Mouse (Mus musculus) embryonic facial prominence, embryonic 11.5 days (tissue): Measurements from ENCODE around the gene Tead1. TPM values are rescaled to one million over a fixed set of nuclear protein-coding genes. Genes with fewer than 3 reads are reported as not detected.

ENCODE experiments used
- ATAC-seq: fragments of 200-750 bp; cut with Nextera tagmentation; replicated peaks from 2 replicates; pipeline ENCODE4 v1.8.0; 2017; ENCODE audit warnings: low read depth; ENCODE audit not compliant: insufficient number of reproducible peaks, low FRiP score, low TSS enrichment
- DNase-seq: peaks from one replicate; pipeline ENCODE4 v3.0.0-alpha.2; 2015; ENCODE audit warnings: low spot score
- H3K27ac ChIP-seq: fragments of 300-500 bp; sonication (generic); replicated peaks from 2 replicates; pipeline ENCODE4 v1.5.1; 2014; ENCODE audit warnings: mild to moderate bottlenecking, low read depth, low read length, control low read depth
- H3K27me3 ChIP-seq: fragments of 300-500 bp; sonication (generic); 2 replicates; pipeline ENCODE4 v1.6.1; 2014; ENCODE audit warnings: mild to moderate bottlenecking, low read length, moderate library complexity, mixed read lengths; ENCODE audit not compliant: control insufficient read depth, insufficient read depth
- H3K36me3 ChIP-seq: fragments of 300-500 bp; sonication (generic); replicated peaks from 2 replicates; pipeline ENCODE4 v1.6.1; 2014; ENCODE audit warnings: low read depth, mild to moderate bottlenecking, low read length, moderate library complexity, mixed read lengths; ENCODE audit not compliant: control insufficient read depth, insufficient read depth
- H3K4me1 ChIP-seq: fragments of 300-500 bp; sonication (generic); 2 replicates; pipeline ENCODE4 v1.6.1; 2014; ENCODE audit warnings: low read length, mixed read lengths; ENCODE audit not compliant: control insufficient read depth, insufficient read depth
- H3K4me2 ChIP-seq: fragments of 300-500 bp; sonication (generic); 2 replicates; pipeline ENCODE4 v1.6.1; 2014; ENCODE audit warnings: low read depth, mild to moderate bottlenecking, control low read depth, low read length, moderate library complexity
- H3K4me3 ChIP-seq: fragments of 300-500 bp; sonication (generic); 2 replicates; pipeline ENCODE4 v1.5.1; 2014; ENCODE audit warnings: low read depth, low read length, control low read depth
- H3K9ac ChIP-seq: fragments of 300-500 bp; sonication (generic); replicated peaks from 2 replicates; pipeline ENCODE4 v1.6.1; 2014; ENCODE audit warnings: mild to moderate bottlenecking, control low read depth, low read length
- H3K9me3 ChIP-seq: fragments of 300-500 bp; sonication (generic); replicated peaks from 2 replicates; pipeline ENCODE4 v1.6.1; 2016; ENCODE audit warnings: mild to moderate bottlenecking, low read length, inconsistent platforms, mixed read lengths; ENCODE audit not compliant: control insufficient read depth
- WGBS: fragments of 180-500 bp; shearing (Covaris S2); extraction: QIAGEN DNeasy Blood & Tissue Kit; methylation state at CpG from one replicate; pipeline ENCODE4 v1.1.7; 2014; 5-methylcytosine and 5-hydroxymethylcytosine counted together
- polyA plus RNA-seq: library from polyadenylated mRNA; unstranded; fragments of >200 nt; fragmentation: Nextera tagmentation; extraction: Ambion mirVana; gene quantifications from 2 replicates; pipeline ENCODE4 v1.2.1, GENCODE M21; 2014

The Tead1 gene
- polyA plus RNA-seq, 1 experiment from 2014 or later: 16.7 TPM

- no peak overlapping the region for H3K4me2 ChIP-seq
- 82% methylated on average over 5 of the region's 5 CpGs for WGBS
- DNase-seq: no peak
- H3K36me3 ChIP-seq: no peaks in the 10 kb centered on the region
- no peak for ATAC-seq
- no peak overlapping the region for H3K4me3 ChIP-seq
- no peaks in the 10 kb centered on the region for H3K9me3 ChIP-seq
- no peaks in the 10 kb centered on the region for H3K4me1 ChIP-seq
- no peak overlapping the region for H3K9ac ChIP-seq
- H3K27me3 ChIP-seq: no peaks in the 10 kb centered on the region
- no peak overlapping the region for H3K27ac ChIP-seq
Observed at GRCm38 (mm10) chr7:112906848-112907247, 227.7 kb downstream of the Tead1 start.

GRCm38 (mm10) chr7:112907468-112907867 is 228.3 kb downstream of the Tead1 start:
- Histone ChIP-seq H3K9me3 (no peaks in the 10 kb centered on the region), H3K4me1 (no peaks in the 10 kb centered on the region), H3K36me3 (no peaks in the 10 kb centered on the region), H3K4me2 (no peak overlapping the region), H3K4me3 (no peak overlapping the region), H3K9ac (no peak overlapping the region), H3K27me3 (no peaks in the 10 kb centered on the region), H3K27ac (no peak overlapping the region)
- ATAC-seq (no peak), DNase-seq (no peak)
- 65% methylated on average over 2 of the region's 2 CpGs for WGBS

- Histone ChIP-seq H3K4me3 (no peak overlapping the region), H3K9me3 (no peaks in the 10 kb centered on the region), H3K4me1 (no peaks in the 10 kb centered on the region), H3K4me2 (no peak overlapping the region), H3K27ac (no peak overlapping the region), H3K9ac (no peak overlapping the region), H3K36me3 (no peaks in the 10 kb centered on the region), H3K27me3 (no peaks in the 10 kb centered on the region)
- ATAC-seq (no peak), DNase-seq (no peak)
- 83% methylated on average over 10 of the region's 10 CpGs for WGBS
Observed at GRCm38 (mm10) chr7:112909164-112909563, 230.0 kb downstream of the Tead1 start.

DNA sequence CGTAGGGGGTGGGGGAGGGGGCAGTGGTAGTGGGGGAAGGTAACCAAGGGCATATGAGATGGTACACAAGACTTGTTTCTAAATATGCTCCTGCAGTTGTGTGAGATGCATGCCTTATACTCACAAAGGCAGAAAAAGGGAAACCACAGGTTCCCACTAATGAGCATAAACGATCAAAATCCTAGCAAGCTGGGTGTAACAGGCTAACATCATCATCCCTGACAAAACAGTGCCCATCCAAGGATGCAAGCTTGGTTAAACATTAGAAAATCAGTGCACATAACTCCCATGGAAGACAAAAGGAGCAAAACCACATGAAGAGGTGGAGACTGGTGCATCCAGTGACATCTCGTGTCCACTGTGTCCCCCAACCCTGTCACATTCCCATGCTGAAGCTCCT is 233.9 kb downstream of the Tead1 start:
- H3K36me3 ChIP-seq: no peaks in the 10 kb centered on the region
- no peak for ATAC-seq
- H3K27ac ChIP-seq: no peak overlapping the region
- no peak overlapping the region for H3K4me2 ChIP-seq
- peaks cover 3% of the 10 kb centered on the region; the same call in 1 of the 2 replicates for H3K4me1 ChIP-seq
- no peaks in the 10 kb centered on the region for H3K9me3 ChIP-seq
- H3K27me3 ChIP-seq: no peaks in the 10 kb centered on the region
- no peak overlapping the region for H3K9ac ChIP-seq
- 86% methylated on average over 3 of the region's 3 CpGs for WGBS
- no peak for DNase-seq
- no peak overlapping the region for H3K4me3 ChIP-seq

- DNase-seq (no peak), ATAC-seq (no peak)
- no peak overlapping the region for H3K27ac ChIP-seq
- H3K4me3 ChIP-seq: no peak overlapping the region
- H3K4me2 ChIP-seq: no peak overlapping the region
- peaks cover 3% of the 10 kb centered on the region; the same call in 1 of the 2 replicates for H3K4me1 ChIP-seq
- H3K36me3 ChIP-seq: no peaks in the 10 kb centered on the region
- H3K9me3 ChIP-seq: no peaks in the 10 kb centered on the region
- WGBS: 84% methylated on average over 4 of the region's 4 CpGs
- H3K27me3 ChIP-seq: no peaks in the 10 kb centered on the region
- H3K9ac ChIP-seq: no peak overlapping the region
Observed at GRCm38 (mm10) chr7:112915571-112915970, 236.5 kb downstream of the Tead1 start.

DNA sequence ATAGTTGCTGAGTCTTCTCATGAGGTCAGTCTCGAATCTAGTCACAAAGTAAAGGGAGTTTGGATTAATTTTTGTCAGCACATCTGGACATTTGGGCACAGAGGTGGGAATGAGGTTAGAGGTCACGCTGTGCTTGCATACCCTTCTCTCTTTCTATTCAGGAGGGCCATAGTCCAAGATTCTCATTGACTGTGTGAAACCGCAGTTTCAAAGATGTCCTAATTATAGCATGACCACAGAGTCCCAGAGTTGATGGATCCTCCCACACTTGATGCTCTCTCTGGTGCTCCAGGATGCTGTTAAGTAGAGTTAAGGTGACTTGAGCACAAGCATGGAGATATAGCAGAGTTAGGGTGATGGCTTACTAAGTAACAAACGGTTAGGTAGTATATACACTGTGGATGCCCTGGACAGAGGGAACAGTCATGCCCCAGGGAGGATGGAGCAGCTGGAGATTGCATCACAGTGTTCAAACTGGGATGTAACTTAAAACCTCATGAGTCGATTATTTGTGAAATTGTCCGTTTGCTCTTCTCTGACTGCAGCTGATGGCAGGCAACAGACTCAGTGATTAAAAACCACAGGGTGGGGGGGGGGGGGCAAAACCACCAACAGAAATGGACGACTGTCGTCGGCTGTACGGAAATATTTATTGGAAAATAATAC is 238.6 kb downstream of the Tead1 start:
- Histone ChIP-seq H3K36me3 (no peaks in the 10 kb centered on the region), H3K27ac (no peak overlapping the region), H3K4me1 (peaks cover 3% of the 10 kb centered on the region; the same call in 1 of the 2 replicates), H3K9me3 (no peaks in the 10 kb centered on the region), H3K9ac (no peak overlapping the region), H3K27me3 (no peaks in the 10 kb centered on the region), H3K4me2 (no peak overlapping the region), H3K4me3 (no peak overlapping the region)
- DNase-seq (no peak), ATAC-seq (no peak)
- 49% methylated on average over 10 of the region's 10 CpGs for WGBS

DNA sequence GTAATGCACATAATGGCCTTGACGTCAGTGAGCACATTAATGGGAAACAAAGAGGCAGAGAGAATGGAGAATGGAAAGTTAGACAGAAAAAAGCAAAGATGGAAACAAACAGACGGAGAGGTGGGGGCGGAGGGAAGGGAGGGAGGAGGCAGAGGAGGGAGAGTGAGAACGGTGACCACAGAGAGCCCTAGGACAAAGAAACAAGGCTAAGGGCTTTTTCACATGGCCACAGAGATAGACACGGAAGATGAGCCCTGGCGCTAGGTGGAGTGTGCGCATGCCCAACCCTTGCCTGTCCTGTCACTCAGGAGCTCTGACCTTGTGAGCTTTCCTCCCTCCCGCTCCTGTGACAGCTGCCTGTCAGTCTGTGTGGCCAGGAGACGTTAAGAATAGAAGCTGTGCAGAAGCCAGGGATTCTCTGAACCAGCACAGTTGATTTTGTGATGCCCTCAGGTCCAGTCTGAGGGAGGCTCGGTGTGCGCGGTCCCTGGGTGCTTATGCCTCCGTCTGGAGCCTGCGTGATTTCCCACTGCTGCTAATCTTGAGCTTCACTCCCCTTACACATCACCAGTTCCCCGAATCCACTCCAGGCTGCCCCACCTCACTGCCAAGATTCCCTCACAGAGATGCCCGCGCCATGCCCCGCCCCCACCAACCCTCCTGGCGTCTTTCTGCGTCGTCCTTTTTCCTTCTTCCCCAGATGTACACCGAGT is 239.3 kb downstream of the Tead1 start:
- WGBS: 58% methylated on average over 22 of the region's 22 CpGs
- no peaks in the 10 kb centered on the region for H3K27me3 ChIP-seq

DNA sequence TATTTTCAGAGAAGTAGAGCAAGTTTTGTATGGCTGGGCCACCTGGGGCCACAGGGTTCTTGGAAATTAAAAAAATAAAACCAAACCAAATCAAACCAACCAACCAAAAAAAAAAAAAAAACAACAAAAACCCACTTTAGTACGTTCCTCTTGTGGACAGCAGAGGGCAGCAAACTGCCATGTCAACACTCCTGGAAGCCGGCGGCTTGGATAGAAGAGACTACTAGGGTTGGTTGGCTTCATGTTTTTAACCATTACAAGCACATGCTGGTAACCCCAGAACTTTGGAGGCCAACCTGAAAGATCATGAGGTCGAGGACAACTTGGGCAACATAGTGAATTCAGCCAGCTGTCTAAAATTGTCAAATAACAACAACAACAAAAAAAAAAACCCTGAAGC is 240.7 kb downstream of the Tead1 start:
- Histone ChIP-seq H3K36me3 (no peaks in the 10 kb centered on the region), H3K4me2 (no peak overlapping the region), H3K9ac (no peak overlapping the region), H3K4me1 (peaks cover 3% of the 10 kb centered on the region; the same call in 1 of the 2 replicates), H3K4me3 (no peak overlapping the region), H3K27ac (no peak overlapping the region), H3K9me3 (no peaks in the 10 kb centered on the region), H3K27me3 (no peaks in the 10 kb centered on the region)
- ATAC-seq (no peak), DNase-seq (peak; percentile 80)
- under 1% methylated on average over 4 of the region's 4 CpGs for WGBS

More for the DNA sequence above, 239.3 kb downstream of the Tead1 start:
- ATAC-seq (peak; percentile 53), DNase-seq (no peak)
- Histone ChIP-seq H3K36me3 (no peaks in the 10 kb centered on the region), H3K4me3 (no peak overlapping the region), H3K4me2 (no peak overlapping the region), H3K4me1 (peaks cover 3% of the 10 kb centered on the region; the same call in 1 of the 2 replicates), H3K27ac (no peak overlapping the region), H3K9me3 (no peaks in the 10 kb centered on the region), H3K9ac (no peak overlapping the region)
